Mouse (Mus musculus) myocyte (in vitro differentiated cells): ENCODE results near the gene Ube2g2. TPM values are rescaled to one million over a fixed set of nuclear protein-coding genes. Genes with fewer than 3 reads are reported as not detected.

ENCODE experiments used
- H3K27me3 ChIP-seq: one replicate; pipeline ENCODE4 v1.6.1; 2011; ENCODE audit not compliant: control insufficient read depth, insufficient read depth, insufficient read length
- H3K36me3 ChIP-seq: one replicate; pipeline ENCODE4 v1.6.1; 2011; ENCODE audit not compliant: control insufficient read depth, insufficient read depth
- H3K4me2 ChIP-seq: one replicate; pipeline ENCODE4 v1.6.1; 2011; ENCODE audit warnings: low read depth, control low read depth
- H3K4me3 ChIP-seq: one replicate; pipeline ENCODE4 v1.5.1; 2011; ENCODE audit warnings: mild to moderate bottlenecking, control low read depth, moderate library complexity
- H3K79me2 ChIP-seq: one replicate; pipeline ENCODE4 v1.6.1; 2011; ENCODE audit not compliant: control insufficient read depth, insufficient read depth
- H3ac ChIP-seq: one replicate; pipeline ENCODE4 v1.6.1; 2011; ENCODE audit not compliant: control insufficient read depth, insufficient read length
- CEBPB ChIP-seq: IDR thresholded peaks from 2 replicates; pipeline ENCODE4 v1.6.1; 2011; ENCODE audit warnings: mild to moderate bottlenecking, moderate library complexity; ENCODE audit not compliant: poor library complexity, insufficient read depth, severe bottlenecking
- E2F4 ChIP-seq: IDR thresholded peaks from one replicate; pipeline ENCODE4 v1.6.1; 2011; ENCODE audit warnings: mild to moderate bottlenecking, control low read depth, moderate library complexity; ENCODE audit not compliant: insufficient read depth
- MAX ChIP-seq: IDR thresholded peaks from one replicate; pipeline ENCODE4 v1.6.1; 2011; ENCODE audit warnings: low read depth, mild to moderate bottlenecking, control low read depth
- MYOD1 ChIP-seq, 3 experiments: IDR thresholded peaks; one replicate each; pipeline ENCODE4 v1.6.1; 2011; ENCODE audit warnings: control low read depth in 2 of 3, low read depth in 2 of 3, mild to moderate bottlenecking in 2 of 3, moderate library complexity in 1 of 3; ENCODE audit not compliant: insufficient read length in 2 of 3, control insufficient read depth in 1 of 3
- MYOG ChIP-seq, 3 experiments: IDR thresholded peaks; one replicate each; pipeline ENCODE4 v1.6.1; 2011; ENCODE audit warnings: control low read depth in 2 of 3, low read depth in 2 of 3, mild to moderate bottlenecking in 2 of 3; ENCODE audit not compliant: insufficient read length in 2 of 3, control insufficient read depth in 1 of 3, insufficient read depth in 1 of 3
- POLR2A ChIP-seq: IDR thresholded peaks from one replicate; pipeline ENCODE4 v1.6.1; 2011; ENCODE audit warnings: low read depth, mild to moderate bottlenecking, control low read depth, moderate library complexity; ENCODE audit not compliant: insufficient read length
- POLR2AphosphoS2 ChIP-seq: IDR thresholded peaks from one replicate; pipeline ENCODE4 v1.6.1; 2011; ENCODE audit warnings: low read depth, control low read depth; ENCODE audit not compliant: insufficient read length
- REST ChIP-seq: IDR thresholded peaks from one replicate; pipeline ENCODE4 v1.6.1; 2011; ENCODE audit warnings: mild to moderate bottlenecking, control low read depth, moderate library complexity; ENCODE audit not compliant: insufficient read depth, insufficient read length
- SRF ChIP-seq: IDR thresholded peaks from one replicate; pipeline ENCODE4 v1.6.1; 2011; ENCODE audit warnings: low read depth; ENCODE audit not compliant: control insufficient read depth, insufficient read length
- TCF12 ChIP-seq: IDR thresholded peaks from one replicate; pipeline ENCODE4 v1.6.1; 2011; ENCODE audit warnings: mild to moderate bottlenecking, control low read depth; ENCODE audit not compliant: poor library complexity, insufficient read depth, severe bottlenecking
- TCF3 ChIP-seq: IDR thresholded peaks from one replicate; pipeline ENCODE4 v1.6.1; 2011; ENCODE audit warnings: low read depth, control low read depth; ENCODE audit not compliant: insufficient read length
- USF1 ChIP-seq: IDR thresholded peaks from one replicate; pipeline ENCODE4 v1.6.1; 2011; ENCODE audit warnings: low read depth, mild to moderate bottlenecking, control low read depth, moderate library complexity
- polyA plus RNA-seq: library from polyadenylated mRNA; unstranded; fragments of >200 nt; fragmentation: generic; extraction: Trizol; gene quantifications from one replicate; pipeline ENCODE4 v1.2.1, GENCODE M21; 2012; ENCODE audit warnings: missing spikeins

Gene Ube2g2
- polyA plus RNA-seq, 1 experiment: 181 TPM

GRCm38 (mm10) chr10:77634452-77635231 lies 12.6 kb downstream of the Ube2g2 start:
- H3K27me3 ChIP-seq: no peaks in the 10 kb centered on the region
- H3K36me3 ChIP-seq: peaks cover 41% of the 10 kb centered on the region
- no peak overlapping the region for H3K4me2 ChIP-seq
- H3K4me3 ChIP-seq: no peak overlapping the region
- no peak overlapping the region for H3ac ChIP-seq
- TF ChIP-seq TCF3: no peak
- no peak for TF ChIP-seq POLR2A
- TF ChIP-seq REST: no peak
- no peak for TF ChIP-seq MYOG (IDR thresholded peaks at IDR 0.05; ENCODE audit: control insufficient read depth in 1 of 3, insufficient read depth in 1 of 3, insufficient read length in 2 of 3, low read depth in 2 of 3)
- TF ChIP-seq CEBPB: no peak
- TF ChIP-seq USF1: no peak
- TF ChIP-seq MYOD1 (IDR thresholded peaks at IDR 0.05; ENCODE audit: control insufficient read depth in 1 of 3, insufficient read length in 2 of 3, low read depth in 2 of 3): no peak
- no peak for TF ChIP-seq TCF12
- TF ChIP-seq E2F4: no peak
- no peak for TF ChIP-seq SRF
- H3K79me2 ChIP-seq: peaks cover 81% of the 10 kb centered on the region

GRCm38 (mm10) chr10:77636234-77636922 lies 14.3 kb downstream of the Ube2g2 start:
- no peaks in the 10 kb centered on the region for H3K27me3 ChIP-seq

GRCm38 (mm10) chr10:77638956-77639355 lies 16.9 kb downstream of the Ube2g2 start:
- Histone ChIP-seq H3K79me2 (peaks cover 54% of the 10 kb centered on the region), H3K4me3 (no peak overlapping the region), H3K27me3 (no peaks in the 10 kb centered on the region), H3K4me2 (no peak overlapping the region), H3K36me3 (peaks cover 60% of the 10 kb centered on the region), H3ac (no peak overlapping the region)
- TF ChIP-seq MAX (no peak), TCF12 (no peak), TCF3 (no peak), REST (no peak), E2F4 (no peak), POLR2A (no peak), MYOD1 (IDR thresholded peaks at IDR 0.05; ENCODE audit: control insufficient read depth in 1 of 3, insufficient read length in 2 of 3, low read depth in 2 of 3) (no peak), POLR2AphosphoS2 (no peak), USF1 (no peak), MYOG (IDR thresholded peaks at IDR 0.05; ENCODE audit: control insufficient read depth in 1 of 3, insufficient read depth in 1 of 3, insufficient read length in 2 of 3, low read depth in 2 of 3) (no peak), CEBPB (no peak), SRF (no peak)

More at GRCm38 (mm10) chr10:77636234-77636922, 14.3 kb downstream of the Ube2g2 start:
- Histone ChIP-seq H3K4me2 (no peak overlapping the region), H3K79me2 (peaks cover 76% of the 10 kb centered on the region), H3ac (no peak overlapping the region), H3K4me3 (no peak overlapping the region), H3K36me3 (peaks cover 49% of the 10 kb centered on the region)
- TF ChIP-seq REST: no peak
- TF ChIP-seq POLR2AphosphoS2: no peak
- no peak for TF ChIP-seq POLR2A
- no peak for TF ChIP-seq SRF
- no peak for TF ChIP-seq TCF3
- no peak for TF ChIP-seq MYOG (IDR thresholded peaks at IDR 0.05; ENCODE audit: control insufficient read depth in 1 of 3, insufficient read depth in 1 of 3, insufficient read length in 2 of 3, low read depth in 2 of 3)
- no peak for TF ChIP-seq USF1
- no peak for TF ChIP-seq MAX

GRCm38 (mm10) chr10:77643160-77643559 lies 21.1 kb downstream of the Ube2g2 start:
- Histone ChIP-seq H3ac (no peak overlapping the region), H3K27me3 (no peaks in the 10 kb centered on the region), H3K79me2 (peaks cover 25% of the 10 kb centered on the region), H3K4me2 (no peak overlapping the region), H3K36me3 (peaks cover 51% of the 10 kb centered on the region), H3K4me3 (no peak overlapping the region)
- TF ChIP-seq USF1 (no peak), TCF12 (no peak), MAX (no peak), REST (no peak), MYOG (IDR thresholded peaks at IDR 0.05; ENCODE audit: control insufficient read depth in 1 of 3, insufficient read depth in 1 of 3, insufficient read length in 2 of 3, low read depth in 2 of 3) (no peak), POLR2A (no peak), CEBPB (no peak), E2F4 (no peak), POLR2AphosphoS2 (no peak), MYOD1 (IDR thresholded peaks at IDR 0.05; ENCODE audit: control insufficient read depth in 1 of 3, insufficient read length in 2 of 3, low read depth in 2 of 3) (no peak), SRF (no peak), TCF3 (no peak)
